Mouse (Mus musculus) erythroblast, embryonic 14.5 days (primary cell): ENCODE results near the gene Fdps.

ENCODE experiments used
- GATA1 ChIP-seq: IDR thresholded peaks from 2 replicates; pipeline ENCODE4 v1.6.1; 2012; ENCODE audit warnings: low read length, inconsistent platforms, mixed read lengths
- TAL1 ChIP-seq: IDR thresholded peaks from 3 replicates; pipeline ENCODE4 v1.6.1; 2012; ENCODE audit warnings: low read length, inconsistent platforms, mixed read lengths

- TF ChIP-seq GATA1 (no peak), TAL1 (no peak)
These were observed 11.3 kb upstream of the Fdps start for GRCm38 (mm10) chr3:89113058-89113457.
